Mouse (Mus musculus): ENCODE data around the gene Rapgef3. TPM values are rescaled to one million over a fixed set of nuclear protein-coding genes. Genes with fewer than 3 reads are reported as not detected.
A peak's percentile ranks its signal among the peaks of the same experiment; 100 is the strongest.

The Rapgef3 gene
- polyA plus RNA-seq, 1 experiment from 2014 or later = 10.2 TPM

DNA sequence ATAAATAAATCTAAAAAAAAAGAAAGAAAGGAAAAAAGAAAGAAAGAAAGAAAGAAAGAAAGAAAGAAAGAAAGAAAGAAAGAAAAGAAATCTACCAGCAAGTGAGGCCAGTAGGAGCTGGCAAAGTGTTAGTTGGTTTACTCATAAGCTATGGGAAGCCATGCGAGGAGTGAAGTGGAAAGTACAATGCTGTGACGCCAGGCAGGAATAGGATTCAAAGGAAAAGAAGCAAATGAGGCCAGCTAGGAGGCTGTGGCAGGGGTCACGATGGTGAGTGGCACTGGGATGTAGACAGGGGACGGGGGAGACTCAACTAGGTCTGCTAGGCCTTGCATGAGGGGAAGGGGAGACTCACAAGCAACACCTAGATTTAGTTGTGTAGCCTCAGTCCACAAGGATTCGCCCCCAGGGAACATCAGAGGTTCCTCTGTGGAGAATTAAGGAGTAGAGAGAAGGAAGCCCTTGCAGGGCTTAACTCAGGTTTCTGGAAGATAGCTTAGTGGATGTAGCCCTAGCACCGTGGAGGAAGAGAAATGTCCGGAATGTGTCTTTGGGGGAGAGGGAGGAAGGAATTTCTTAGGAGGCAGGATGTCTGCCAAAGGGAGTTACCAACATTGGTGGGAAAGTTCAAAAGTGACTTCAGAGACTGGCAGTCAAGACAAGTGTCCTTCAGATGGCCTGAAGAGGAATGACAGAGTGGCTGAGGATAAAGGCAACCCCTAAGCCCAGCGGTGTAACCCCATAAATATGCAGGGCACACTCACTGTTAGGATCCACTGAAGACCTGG lies 10.7 kb upstream of the Rapgef3 start, which contains the start of gene Slc48a1:
TSS of gene Slc48a1 (plus strand) at position 210 of the 788 bp plus-strand sequence.
- peak within 1 kb of the TSS; percentile 70 for H3K27ac ChIP-seq
- H3K4me1 ChIP-seq = peaks cover 55% of the 10 kb centered on the region
- WGBS = 55% methylated on average over 8 of the region's 8 CpGs
- H3K9me3 ChIP-seq = no peaks in the 10 kb centered on the region
- no peak within 1 kb of the TSS for H3K4me3 ChIP-seq
- H3K36me3 ChIP-seq = no peaks in the 10 kb centered on the region
- no peak for DNase-seq (ENCODE audit: low spot score)
- peaks cover 17% of the 10 kb centered on the region for H3K27me3 ChIP-seq (ENCODE audit: insufficient read depth, poor library complexity, severe bottlenecking)

DNA sequence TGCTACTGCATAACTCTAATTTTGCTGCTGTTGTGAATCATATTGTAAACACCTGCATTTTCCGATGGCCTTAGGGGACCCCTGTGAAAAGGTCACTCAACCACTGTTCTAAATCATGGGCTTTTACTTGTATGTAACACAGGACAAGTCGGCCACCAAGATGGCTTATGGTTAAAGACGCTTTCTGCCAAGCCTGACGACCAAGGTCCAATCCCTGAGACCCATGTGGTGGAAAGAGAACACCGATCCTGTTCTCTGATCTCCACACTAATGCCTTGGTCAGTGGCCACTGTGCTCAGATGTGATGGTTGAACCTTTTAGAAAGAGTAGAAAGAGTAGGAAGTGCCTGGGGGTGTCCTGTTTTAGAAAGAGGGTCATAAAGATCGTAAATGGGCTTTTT lies 9.1 kb upstream of the Rapgef3 start:
- no peak overlapping the region for H3K27ac ChIP-seq
- H3K4me3 ChIP-seq = no peak overlapping the region
- peaks cover 57% of the 10 kb centered on the region for H3K4me1 ChIP-seq
- DNase-seq (ENCODE audit: low spot score) = no peak
- H3K27me3 ChIP-seq (ENCODE audit: insufficient read depth, poor library complexity, severe bottlenecking) = peaks cover 17% of the 10 kb centered on the region
- no peaks in the 10 kb centered on the region for H3K36me3 ChIP-seq
- 81% methylated on average over 6 of the region's 6 CpGs for WGBS
- H3K9me3 ChIP-seq = no peaks in the 10 kb centered on the region

DNA sequence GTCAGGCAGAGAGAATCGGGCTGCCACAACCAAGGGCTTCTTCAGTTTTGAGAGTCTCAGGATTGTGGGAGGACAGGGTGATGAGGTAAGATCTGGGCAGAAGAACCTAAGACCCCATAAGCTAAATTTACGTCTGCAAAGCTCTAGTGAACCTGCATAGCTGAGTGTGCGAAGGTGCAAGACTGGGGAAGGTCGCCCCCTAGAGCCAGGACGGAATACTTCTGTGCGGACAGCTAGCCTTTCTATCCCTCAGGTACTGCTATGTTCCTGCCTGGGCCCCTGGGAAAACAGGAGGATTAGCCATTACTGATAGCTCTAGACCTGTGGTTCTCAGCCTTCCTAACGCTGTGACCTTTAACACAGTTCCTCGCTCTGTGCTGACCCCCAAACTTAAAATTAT lies 8.7 kb upstream of the Rapgef3 start:
- H3K27ac ChIP-seq = no peak overlapping the region
- 8% methylated on average over 8 of the region's 8 CpGs for WGBS
- peaks cover 54% of the 10 kb centered on the region for H3K4me1 ChIP-seq
- H3K9me3 ChIP-seq = no peaks in the 10 kb centered on the region
- no peak for DNase-seq (ENCODE audit: low spot score)
- peaks cover 19% of the 10 kb centered on the region for H3K27me3 ChIP-seq (ENCODE audit: insufficient read depth, poor library complexity, severe bottlenecking)
- H3K36me3 ChIP-seq = no peaks in the 10 kb centered on the region
- H3K4me3 ChIP-seq = peak overlapping the region; percentile 22

DNA sequence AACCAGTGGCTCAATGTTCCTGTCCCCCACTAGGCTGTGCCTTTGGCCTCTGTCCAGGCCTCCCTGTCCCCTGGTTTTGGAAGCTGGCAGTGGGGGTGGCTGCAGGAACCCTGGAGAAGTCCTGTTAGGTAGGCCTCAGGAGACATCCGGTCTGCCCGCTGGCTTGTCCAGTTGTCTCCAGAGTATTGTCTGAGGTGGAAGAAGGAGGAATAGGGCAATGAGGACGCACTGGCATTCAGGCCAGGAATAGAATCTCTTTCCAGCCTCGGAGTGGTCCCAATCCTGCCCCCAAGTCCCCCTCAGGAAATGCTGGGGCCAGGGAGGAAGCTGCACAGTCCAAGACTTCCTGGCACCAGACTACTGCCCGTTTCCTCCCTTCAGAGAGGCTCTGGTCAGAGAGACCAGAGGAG lies 6.2 kb upstream of the Rapgef3 start:
- no peak for DNase-seq (ENCODE audit: low spot score)
- Histone ChIP-seq H3K4me1 (peaks cover 50% of the 10 kb centered on the region), H3K4me3 (peak overlapping the region; percentile 23), H3K27ac (peak overlapping the region; percentile 88), H3K27me3 (ENCODE audit: insufficient read depth, poor library complexity, severe bottlenecking) (peaks cover 45% of the 10 kb centered on the region), H3K9me3 (no peaks in the 10 kb centered on the region), H3K36me3 (no peaks in the 10 kb centered on the region)
- 54% methylated on average over 5 of the region's 5 CpGs for WGBS

DNA sequence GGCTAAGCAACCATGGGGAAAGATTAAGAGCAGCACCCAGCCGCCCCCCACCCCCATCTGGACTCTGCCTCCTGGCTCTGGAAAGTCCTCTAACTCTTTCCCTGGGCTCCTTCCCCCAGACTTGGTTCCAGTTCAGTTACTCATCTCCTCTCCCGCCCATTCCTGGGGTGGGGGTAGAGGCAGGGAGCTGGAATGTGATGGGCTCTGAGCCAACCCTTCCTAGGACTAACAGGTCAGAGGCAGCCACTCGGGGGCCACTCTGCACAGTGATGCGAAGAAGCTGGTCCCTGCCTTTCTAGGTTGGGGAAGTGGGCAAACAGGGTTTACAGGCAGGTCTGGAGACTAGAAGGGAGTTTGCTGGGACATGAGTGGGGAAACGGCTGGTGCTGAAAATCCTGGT lies 5.3 kb upstream of the Rapgef3 start:
- DNase-seq (ENCODE audit: low spot score) = peak; percentile 91

DNA sequence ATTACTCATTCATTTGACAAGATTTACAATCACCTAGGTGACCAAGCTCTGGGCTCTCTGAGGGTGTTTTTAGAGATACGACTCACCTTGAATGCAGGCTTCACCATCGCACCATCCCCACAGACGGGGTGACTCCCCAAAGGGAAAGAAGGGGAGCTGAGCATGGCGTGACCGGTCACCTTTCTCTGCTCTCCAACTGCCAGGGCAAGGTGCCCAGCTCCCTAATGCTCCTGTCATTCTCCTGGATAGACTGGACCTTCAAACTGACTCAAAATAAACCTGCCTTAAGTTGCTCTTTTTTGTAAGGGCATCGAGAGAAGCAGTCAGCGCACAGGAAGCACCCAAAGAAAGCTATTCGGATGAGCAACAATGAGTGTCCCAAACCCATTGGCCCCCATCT lies 2.5 kb upstream of the Rapgef3 start:
- peaks cover 66% of the 10 kb centered on the region for H3K27me3 ChIP-seq (ENCODE audit: insufficient read depth, poor library complexity, severe bottlenecking)
- H3K27ac ChIP-seq = no peak overlapping the region
- WGBS = 79% methylated on average over 8 of the region's 8 CpGs
- no peak for DNase-seq (ENCODE audit: low spot score)
- peaks cover 67% of the 10 kb centered on the region for H3K4me1 ChIP-seq
- H3K36me3 ChIP-seq = no peaks in the 10 kb centered on the region
- H3K9me3 ChIP-seq = no peaks in the 10 kb centered on the region
- H3K4me3 ChIP-seq = no peak overlapping the region

More for the DNA sequence above, 5.3 kb upstream of the Rapgef3 start:
- WGBS = 18% methylated on average over 5 of the region's 5 CpGs
- H3K27ac ChIP-seq = peak overlapping the region; percentile 88
- peaks cover 49% of the 10 kb centered on the region for H3K4me1 ChIP-seq
- no peaks in the 10 kb centered on the region for H3K36me3 ChIP-seq
- peaks cover 48% of the 10 kb centered on the region for H3K27me3 ChIP-seq (ENCODE audit: insufficient read depth, poor library complexity, severe bottlenecking)
- H3K9me3 ChIP-seq = no peaks in the 10 kb centered on the region
- peak overlapping the region; percentile 23 for H3K4me3 ChIP-seq

DNA sequence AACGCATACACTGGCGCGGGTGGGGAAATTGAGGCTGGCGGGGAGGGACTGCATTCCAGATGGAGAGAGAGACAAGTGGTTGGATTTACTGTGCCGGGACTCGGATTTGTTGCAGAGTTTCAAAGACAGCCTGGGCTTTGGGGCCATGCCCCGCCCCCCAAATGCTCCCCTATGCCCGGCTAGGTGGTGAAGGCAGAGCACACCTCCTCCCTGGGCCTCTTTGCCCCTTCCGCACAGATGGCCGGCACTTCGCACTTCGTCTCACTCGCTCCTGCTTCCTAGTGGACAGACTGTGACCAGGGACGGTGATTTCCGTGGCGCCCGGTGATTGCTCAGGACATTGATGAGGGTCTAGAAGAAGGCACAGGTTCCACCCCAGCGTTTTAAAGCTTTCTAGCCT lies 420 bp upstream of the Rapgef3 start:
- WGBS = under 1% methylated on average over 18 of the region's 18 CpGs
- Histone ChIP-seq H3K27ac (peak overlapping the region; percentile 90), H3K4me1 (peaks cover 64% of the 10 kb centered on the region), H3K27me3 (ENCODE audit: insufficient read depth, poor library complexity, severe bottlenecking) (peaks cover 78% of the 10 kb centered on the region), H3K4me3 (peak overlapping the region; percentile 64), H3K36me3 (no peaks in the 10 kb centered on the region), H3K9me3 (no peaks in the 10 kb centered on the region)
- no peak for DNase-seq (ENCODE audit: low spot score)

DNA sequence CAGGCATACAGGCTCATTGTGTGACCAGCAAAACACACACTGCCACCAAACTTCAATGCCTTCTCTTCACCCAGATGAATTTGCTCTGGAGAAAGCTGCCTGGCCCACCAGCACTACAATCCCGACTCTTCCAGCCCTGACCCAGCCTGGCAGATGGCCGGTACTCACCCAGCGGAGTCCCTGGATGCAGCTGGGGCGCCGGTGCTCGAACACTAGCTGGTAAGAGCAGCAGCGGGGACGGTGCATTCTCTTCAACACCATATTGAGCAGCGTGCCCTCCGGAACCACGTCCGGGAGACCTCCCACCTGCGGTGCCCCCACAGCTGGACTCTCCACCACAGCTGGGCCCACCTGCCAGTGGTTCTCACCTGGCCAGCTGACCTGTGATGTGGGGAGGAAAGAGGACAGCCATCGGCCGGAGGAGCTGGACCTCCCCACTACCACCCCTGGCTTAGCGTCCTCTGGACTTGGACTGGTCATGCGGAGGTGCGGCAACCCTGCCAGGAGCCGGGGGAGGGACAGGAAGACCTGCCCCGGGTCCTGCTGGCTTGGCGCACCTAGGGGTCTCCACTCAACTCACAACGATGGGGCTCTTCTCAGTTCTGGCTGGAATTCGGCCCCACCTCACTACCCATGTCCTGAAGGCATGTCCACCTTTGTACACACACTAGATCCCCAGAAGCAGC lies 1.0 kb downstream of the Rapgef3 start:
- WGBS = 6% methylated on average over 23 of the region's 23 CpGs
- Histone ChIP-seq H3K4me3 (peak overlapping the region; percentile 64), H3K9me3 (no peaks in the 10 kb centered on the region), H3K27ac (peak overlapping the region; percentile 90), H3K27me3 (ENCODE audit: insufficient read depth, poor library complexity, severe bottlenecking) (peaks cover 90% of the 10 kb centered on the region), H3K4me1 (peaks cover 62% of the 10 kb centered on the region), H3K36me3 (no peaks in the 10 kb centered on the region)
- no peak for DNase-seq (ENCODE audit: low spot score)

DNA sequence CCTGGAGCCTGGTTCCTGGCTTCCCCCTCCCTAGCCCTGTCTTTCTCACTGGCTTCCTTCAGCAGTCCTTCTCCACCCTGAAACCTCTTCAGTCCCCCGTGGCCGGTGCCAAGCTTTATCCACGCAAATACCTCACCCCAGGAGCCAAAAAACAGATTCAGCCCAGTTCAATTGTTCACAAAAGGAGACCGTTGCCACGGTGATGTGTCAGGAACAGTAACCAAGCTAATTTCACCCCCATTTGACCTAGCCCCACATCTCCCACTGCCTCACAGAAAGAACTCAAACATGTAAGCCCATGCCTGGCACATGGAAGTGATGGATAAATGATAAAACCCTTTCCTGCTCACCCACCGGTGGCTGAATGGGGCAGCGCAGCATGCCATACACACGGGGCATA lies 1.6 kb downstream of the Rapgef3 start:
- peaks cover 91% of the 10 kb centered on the region for H3K27me3 ChIP-seq (ENCODE audit: insufficient read depth, poor library complexity, severe bottlenecking)
- WGBS = 27% methylated on average over 8 of the region's 8 CpGs
- no peaks in the 10 kb centered on the region for H3K9me3 ChIP-seq
- no peak for DNase-seq (ENCODE audit: low spot score)
- peak overlapping the region; percentile 90; the same call in 1 of the 2 replicates for H3K27ac ChIP-seq
- H3K4me3 ChIP-seq = peak overlapping the region; percentile 64
- peaks cover 64% of the 10 kb centered on the region for H3K4me1 ChIP-seq
- H3K36me3 ChIP-seq = no peaks in the 10 kb centered on the region

DNA sequence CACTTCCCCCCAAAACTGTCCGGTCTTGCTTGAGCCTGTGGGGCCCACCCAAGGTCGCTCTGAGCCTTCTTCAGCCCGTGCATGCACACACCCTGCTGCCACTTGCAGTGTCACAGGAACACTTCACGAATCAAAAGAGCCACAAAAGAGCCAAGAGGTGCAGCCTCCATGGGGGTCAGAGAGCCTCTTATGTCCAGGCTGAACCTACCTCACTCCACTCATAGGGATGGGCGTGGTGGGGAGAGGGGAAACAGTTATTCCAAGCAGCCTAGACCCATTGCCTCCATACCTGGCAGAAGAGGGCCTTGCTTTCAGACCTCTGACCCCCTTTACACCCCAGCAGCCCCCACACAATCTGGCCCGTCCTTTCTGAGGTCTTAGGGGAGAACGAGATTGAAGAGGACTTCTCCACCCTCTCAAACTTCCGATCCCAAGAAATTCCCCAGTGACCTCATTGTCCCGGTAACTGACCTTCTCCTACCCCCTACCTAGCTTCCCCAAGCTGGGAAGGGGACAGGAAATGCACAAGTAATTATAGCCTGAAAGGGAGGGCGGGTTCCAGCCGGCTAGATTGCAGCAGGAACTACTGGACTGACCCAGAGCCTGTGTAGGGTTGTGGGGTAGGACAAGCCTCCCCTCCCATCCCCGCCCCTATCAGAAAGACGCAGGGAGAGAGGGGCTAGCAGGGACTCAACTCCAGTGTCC lies 2.5 kb downstream of the Rapgef3 start:
- Histone ChIP-seq H3K36me3 (peaks cover 4% of the 10 kb centered on the region; the same call in 1 of the 2 replicates), H3K27ac (peak overlapping the region; percentile 90; the same call in 1 of the 2 replicates), H3K4me1 (peaks cover 67% of the 10 kb centered on the region), H3K4me3 (peak overlapping the region; percentile 34; the same call in 1 of the 2 replicates), H3K27me3 (ENCODE audit: insufficient read depth, poor library complexity, severe bottlenecking) (peaks cover 91% of the 10 kb centered on the region), H3K9me3 (no peaks in the 10 kb centered on the region)
- no peak for DNase-seq (ENCODE audit: low spot score)
- WGBS = 41% methylated on average over 13 of the region's 13 CpGs

DNA sequence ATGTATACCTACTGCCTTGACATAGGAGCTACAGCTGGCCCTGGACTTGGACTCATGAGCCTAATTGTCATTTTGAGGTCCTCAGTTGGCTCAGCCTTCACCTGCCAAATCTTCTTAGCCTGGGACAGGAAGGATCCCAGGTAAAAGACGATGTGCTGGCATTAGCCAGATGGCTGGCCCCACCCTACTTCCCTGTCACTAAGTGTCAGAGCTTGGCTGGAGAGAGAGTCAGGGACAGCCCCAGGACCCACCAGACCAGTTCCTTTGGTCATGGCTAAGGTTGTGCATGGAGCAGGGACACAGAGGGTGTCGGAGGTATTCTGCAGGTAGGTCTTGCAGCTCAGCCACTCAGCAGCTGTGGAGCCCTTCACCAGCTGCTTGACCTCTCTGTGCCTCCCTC lies 3.2 kb downstream of the Rapgef3 start:
- WGBS = 71% methylated on average over 2 of the region's 2 CpGs
- H3K9me3 ChIP-seq = no peaks in the 10 kb centered on the region
- H3K36me3 ChIP-seq = peaks cover 9% of the 10 kb centered on the region; the same call in 1 of the 2 replicates
- peak overlapping the region; percentile 90; the same call in 1 of the 2 replicates for H3K27ac ChIP-seq
- H3K27me3 ChIP-seq (ENCODE audit: insufficient read depth, poor library complexity, severe bottlenecking) = peaks cover 88% of the 10 kb centered on the region
- peaks cover 67% of the 10 kb centered on the region for H3K4me1 ChIP-seq
- DNase-seq (ENCODE audit: low spot score) = no peak
- H3K4me3 ChIP-seq = no peak overlapping the region

DNA sequence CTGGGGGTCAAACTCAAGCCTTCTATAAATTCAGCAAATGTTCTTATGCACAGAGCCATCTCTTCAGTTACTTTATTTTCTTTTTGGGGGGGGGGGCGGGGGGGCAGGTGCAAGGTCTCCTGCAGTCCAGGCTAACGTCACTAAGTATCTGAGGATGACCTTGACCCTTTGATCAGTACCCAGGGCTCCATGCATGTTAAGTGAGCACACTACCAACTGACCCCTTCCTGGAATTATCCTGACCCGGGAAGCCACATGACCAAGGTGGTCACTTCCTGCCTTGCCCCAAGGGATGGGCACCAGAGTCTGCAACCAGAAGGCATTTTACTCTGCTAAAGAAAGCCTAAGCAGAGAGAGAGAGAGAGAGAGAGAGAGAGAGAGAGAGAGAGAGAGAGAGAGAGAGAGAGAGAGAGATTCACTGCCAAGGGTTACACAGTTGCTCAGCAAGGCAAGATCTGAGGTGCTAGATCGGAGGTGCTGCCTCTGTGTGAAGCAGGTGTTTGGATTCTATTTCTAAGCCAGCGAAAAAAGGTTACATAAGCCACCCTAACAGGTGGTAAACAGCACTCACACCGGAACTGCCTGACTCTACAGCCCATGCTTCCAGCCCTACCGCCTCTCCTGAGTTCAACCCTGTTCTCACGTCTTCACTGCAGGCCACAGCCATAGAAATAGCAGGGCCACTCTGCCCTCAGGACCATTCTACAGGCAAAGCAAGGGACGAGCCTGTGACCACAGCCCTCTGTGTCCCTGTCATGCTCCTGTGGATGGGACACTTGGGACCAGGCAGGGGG lies 4.3 kb downstream of the Rapgef3 start:
- Histone ChIP-seq H3K9me3 (no peaks in the 10 kb centered on the region), H3K4me1 (peaks cover 64% of the 10 kb centered on the region), H3K27me3 (ENCODE audit: insufficient read depth, poor library complexity, severe bottlenecking) (peaks cover 77% of the 10 kb centered on the region), H3K4me3 (no peak overlapping the region), H3K27ac (no peak overlapping the region), H3K36me3 (peaks cover 9% of the 10 kb centered on the region; the same call in 1 of the 2 replicates)
- DNase-seq (ENCODE audit: low spot score) = no peak
- WGBS = 58% methylated on average over 9 of the region's 9 CpGs
